Mouse (Mus musculus): ENCODE measurements at regions not wholly inside any gene's neighbourhood (a gene's known extent, or its start where the extent isn't known, plus 50 kb on each side); places are given as distances from the start of the nearest gene placed in this dataset.

DNA sequence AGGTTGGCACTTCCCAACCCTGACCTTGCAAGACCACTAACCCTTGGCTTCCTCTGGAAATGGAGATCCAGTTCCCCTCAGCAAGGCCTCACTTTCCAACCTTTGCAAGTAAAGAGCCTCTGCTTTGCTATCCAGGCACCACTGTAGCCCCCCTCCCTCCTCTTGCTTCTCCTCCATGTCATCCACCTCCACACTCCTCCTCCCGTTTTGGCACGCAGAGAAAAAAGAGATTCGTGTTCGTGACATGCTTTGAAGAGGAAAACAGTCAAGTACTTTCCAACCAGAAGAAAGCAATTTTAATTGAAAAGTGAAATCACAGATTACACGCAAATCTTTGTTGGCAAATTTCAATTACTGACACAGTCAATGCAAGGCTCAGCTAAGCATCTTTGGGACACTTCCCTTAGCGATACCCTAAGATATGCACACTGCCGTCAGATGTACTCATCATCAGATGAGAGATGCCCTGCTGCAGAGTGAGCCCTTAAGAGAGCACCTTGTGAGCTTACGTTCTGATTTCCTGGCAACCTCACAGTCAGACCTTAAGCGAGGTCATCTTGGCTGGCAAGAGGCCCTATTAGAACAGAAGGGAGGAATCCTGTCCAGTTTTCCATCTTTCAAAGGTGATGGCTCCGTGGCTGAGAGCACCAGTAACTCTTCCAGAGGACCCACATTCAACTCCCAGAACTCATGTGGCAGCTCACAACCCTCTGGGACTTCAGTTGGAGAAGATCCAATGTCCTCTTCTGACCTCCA lies 208.5 kb upstream of the Zfp703 start:
- TF ChIP-seq CTCF (IDR thresholded peaks at IDR 0.05; ENCODE audit: low read depth, low read length) (no peak), POLR2AphosphoS5 (IDR thresholded peaks at IDR 0.05; ENCODE audit: insufficient replicate concordance, low read depth, low read length) (no peak), TAL1 (conservative IDR thresholded peaks at IDR 0.05; ENCODE audit: low read depth, low read length) (no peak)
